Mouse (Mus musculus) inflammation-experienced regulatory T-cells, adult 16 weeks (primary cell): ENCODE measurements around the gene Xbp1. TPM values are rescaled to one million over a fixed set of nuclear protein-coding genes. Genes with fewer than 3 reads are reported as not detected.

Experiments used
- polyA plus RNA-seq: library from polyadenylated mRNA; unstranded; fragments of 100-300 nt; shearing (Covaris generic); gene quantifications from one replicate; pipeline ENCODE4 v1.2.1, GENCODE M21; 2017

Gene Xbp1
- 64.2 TPM for polyA plus RNA-seq

DNA sequence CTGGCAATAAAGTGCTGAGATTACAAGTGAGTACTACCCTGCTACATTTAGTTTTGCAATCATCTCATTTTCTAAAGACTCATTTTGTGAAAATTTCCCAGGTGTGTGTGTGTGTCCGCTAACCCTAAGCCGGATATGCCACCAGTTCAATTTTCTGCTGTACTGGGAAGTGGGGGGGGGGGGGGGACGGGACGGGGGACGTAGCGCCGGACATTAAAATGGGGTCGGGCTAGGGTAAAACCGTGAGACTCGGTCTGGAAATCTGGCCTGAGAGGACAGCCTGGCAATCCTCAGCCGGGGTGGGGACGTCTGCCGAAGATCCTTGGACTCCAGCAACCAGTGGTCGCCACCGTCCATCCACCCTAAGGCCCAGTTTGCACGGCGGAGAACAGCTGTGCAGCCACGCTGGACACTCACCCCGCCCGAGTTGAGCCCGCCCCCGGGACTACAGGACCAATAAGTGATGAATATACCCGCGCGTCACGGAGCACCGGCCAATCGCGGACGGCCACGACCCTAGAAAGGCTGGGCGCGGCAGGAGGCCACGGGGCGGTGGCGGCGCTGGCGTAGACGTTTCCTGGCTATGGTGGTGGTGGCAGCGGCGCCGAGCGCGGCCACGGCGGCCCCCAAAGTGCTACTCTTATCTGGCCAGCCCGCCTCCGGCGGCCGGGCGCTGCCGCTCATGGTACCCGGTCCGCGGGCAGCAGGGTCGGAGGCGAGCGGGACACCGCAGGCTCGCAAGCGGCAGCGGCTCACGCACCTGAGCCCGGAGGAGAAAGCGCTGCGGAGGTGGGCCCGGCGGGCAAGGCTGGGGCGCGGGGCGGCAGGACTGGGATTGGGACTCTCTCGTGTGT, at the start of gene Xbp1:
Gene Xbp1, plus strand, starts transcription at position 248 of the 854 bp plus-strand sequence.

DNA sequence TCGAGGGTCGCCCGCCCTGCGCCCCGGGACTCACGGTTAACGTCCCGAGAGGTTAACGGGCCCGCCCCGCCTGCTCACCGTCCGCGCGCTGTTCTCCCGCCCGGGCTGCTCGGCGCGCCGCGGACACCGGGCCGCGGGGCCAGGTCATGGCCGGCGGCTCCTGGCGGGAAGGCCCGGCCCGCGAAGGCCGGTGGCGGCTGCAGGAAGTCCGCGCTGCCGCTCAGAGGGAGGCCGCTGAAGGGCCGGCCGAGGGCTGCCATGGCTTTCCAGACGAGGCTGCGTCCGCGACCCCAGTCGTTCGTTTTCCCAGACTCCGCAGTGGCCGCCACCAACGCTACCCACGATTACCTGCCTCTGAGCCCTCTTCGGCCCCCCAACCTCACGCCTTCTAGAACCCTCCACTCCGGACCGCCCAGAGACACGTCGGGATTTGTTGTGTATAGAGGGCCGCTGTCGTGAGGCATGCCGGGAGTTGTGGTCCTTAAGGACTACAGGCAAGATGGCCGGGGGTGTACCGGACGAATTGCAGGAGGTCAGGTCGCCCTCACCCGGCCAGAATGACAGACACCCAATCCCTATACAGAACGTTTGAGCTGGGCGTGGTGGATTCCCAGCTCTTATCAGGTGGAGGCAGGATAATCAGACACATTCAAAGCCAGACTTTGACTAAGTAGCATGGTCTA, 21.5 kb downstream of the Xbp1 start, which contains the start of gene Ccdc117:
Gene Ccdc117, minus strand, starts transcription at position 389 of the 683 bp plus-strand sequence.

DNA sequence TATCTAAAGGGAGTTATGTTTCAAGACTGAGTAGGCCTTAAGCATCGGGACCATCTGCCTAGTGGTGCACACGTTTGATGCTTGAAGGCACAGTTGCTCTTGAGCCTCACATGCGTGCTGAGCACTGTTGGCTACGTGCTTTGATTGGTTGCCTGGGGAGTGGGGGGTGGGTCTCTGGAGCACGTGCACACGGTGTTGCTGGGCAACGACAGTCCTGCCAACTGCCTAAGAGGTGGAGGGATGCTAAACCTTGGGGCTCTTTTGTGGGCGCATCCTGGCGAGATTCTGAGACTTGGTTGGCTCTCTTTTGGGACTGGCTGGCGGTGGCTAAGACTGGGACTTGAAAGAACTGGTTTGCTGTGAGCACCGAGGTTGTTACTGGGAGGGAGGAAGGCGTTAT, 49.0 kb downstream of the Xbp1 start, which contains the start of gene Ankrd36:
Gene Ankrd36, plus strand, starts transcription at position 211 of the 400 bp plus-strand sequence.

Other genes with a start within 250 kb of the Xbp1 start
- gene Znrf3, start 75.8 kb upstream of the Xbp1 start, polyA plus RNA-seq = 3.7 TPM
- 5.8 TPM for gene Ccdc117, start 21.5 kb downstream of the Xbp1 start, polyA plus RNA-seq
- gene Ankrd36, start 49.0 kb downstream of the Xbp1 start, polyA plus RNA-seq = not detected
- gene Mrps24, start 195.0 kb downstream of the Xbp1 start, polyA plus RNA-seq = 43.5 TPM
- gene Urgcp, start 241.7 kb downstream of the Xbp1 start, polyA plus RNA-seq = 40.8 TPM